Mouse (Mus musculus) forebrain, embryonic 14.5 days (tissue): ENCODE results near the gene Fsd2. TPM values are rescaled to one million over a fixed set of nuclear protein-coding genes. Genes with fewer than 3 reads are reported as not detected.

Experiments used
- ATAC-seq: fragments of 200-750 bp; cut with Nextera tagmentation; 2 replicates; pipeline ENCODE4 v1.8.0; 2017; ENCODE audit warnings: mild to moderate bottlenecking, moderate library complexity
- DNase-seq: peaks from one replicate; pipeline ENCODE4 v3.0.0-alpha.2; 2015; ENCODE audit warnings: low spot score
- H3K27ac ChIP-seq: fragments of 300-500 bp; sonication (generic); 2 replicates; pipeline ENCODE4 v1.5.1; 2014; ENCODE audit warnings: low read depth, mild to moderate bottlenecking, control low read depth, low read length, moderate library complexity
- H3K27me3 ChIP-seq: fragments of 300-500 bp; sonication (generic); replicated peaks from 2 replicates; pipeline ENCODE4 v1.6.1; 2014; ENCODE audit warnings: low read length, control low read depth, mixed read lengths; ENCODE audit not compliant: control insufficient read depth, insufficient read depth
- H3K36me3 ChIP-seq: fragments of 300-500 bp; sonication (generic); 2 replicates; pipeline ENCODE4 v1.6.1; 2014; ENCODE audit warnings: low read length, control low read depth; ENCODE audit not compliant: control insufficient read depth, insufficient read depth
- H3K4me1 ChIP-seq: fragments of 300-500 bp; sonication (generic); 2 replicates; pipeline ENCODE4 v1.6.1; 2014; ENCODE audit warnings: antibody characterized with exemption, low read length, control low read depth; ENCODE audit not compliant: control insufficient read depth, insufficient read depth
- H3K4me2 ChIP-seq: fragments of 300-500 bp; sonication (generic); 2 replicates; pipeline ENCODE4 v1.6.1; 2014; ENCODE audit warnings: mild to moderate bottlenecking, control low read depth, low read length
- H3K4me3 ChIP-seq: fragments of 300-500 bp; sonication (generic); 2 replicates; pipeline ENCODE4 v1.5.1; 2014; ENCODE audit warnings: low read depth, low read length, control low read depth
- H3K9ac ChIP-seq: fragments of 300-500 bp; sonication (generic); 2 replicates; pipeline ENCODE4 v1.6.1; 2014; ENCODE audit warnings: mild to moderate bottlenecking, low read length, control low read depth, moderate library complexity
- H3K9me3 ChIP-seq: fragments of 300-500 bp; sonication (generic); replicated peaks from 2 replicates; pipeline ENCODE4 v1.6.1; 2016; ENCODE audit warnings: low read length, control low read depth, mixed read lengths; ENCODE audit not compliant: control insufficient read depth
- WGBS: fragments of 180-500 bp; shearing (Covaris S2); extraction: QIAGEN DNeasy Blood & Tissue Kit; methylation state at CpG from one replicate; pipeline ENCODE4 v1.1.7; 2014; 5-methylcytosine and 5-hydroxymethylcytosine counted together
- polyA plus RNA-seq: library from polyadenylated mRNA; unstranded; fragments of >200 nt; fragmentation: Nextera tagmentation; extraction: Ambion mirVana; gene quantifications from 2 replicates; pipeline ENCODE4 v1.2.1, GENCODE M21; 2014

The Fsd2 gene
- polyA plus RNA-seq, 1 experiment from 2014 or later: 0.09 TPM

GRCm38 (mm10) chr7:81523008-81523662 is 43.6 kb downstream of the Fsd2 start:
- Histone ChIP-seq H3K9me3 (no peaks in the 10 kb centered on the region), H3K36me3 (peaks cover 7% of the 10 kb centered on the region; the same call in 1 of the 2 replicates), H3K27me3 (no peaks in the 10 kb centered on the region), H3K4me3 (peak overlapping the region; percentile 56), H3K4me2 (peak overlapping the region; percentile 83), H3K4me1 (peaks cover 14% of the 10 kb centered on the region), H3K27ac (peak overlapping the region; percentile 93), H3K9ac (peak overlapping the region; percentile 78)
- DNase-seq (peak; percentile 99), ATAC-seq (peak; percentile 99)
- WGBS: under 1% methylated on average over 31 of the region's 31 CpGs

GRCm38 (mm10) chr7:81516154-81517030 is 50.4 kb downstream of the Fsd2 start:
- Histone ChIP-seq H3K4me3 (no peak overlapping the region), H3K4me2 (no peak overlapping the region), H3K4me1 (no peaks in the 10 kb centered on the region), H3K27me3 (no peaks in the 10 kb centered on the region), H3K9me3 (no peaks in the 10 kb centered on the region), H3K9ac (no peak overlapping the region), H3K36me3 (no peaks in the 10 kb centered on the region), H3K27ac (no peak overlapping the region)
- DNase-seq (no peak), ATAC-seq (no peak)
- WGBS: 78% methylated on average over 6 of the region's 6 CpGs

- no peaks in the 10 kb centered on the region for H3K9me3 ChIP-seq
- H3K9ac ChIP-seq: no peak overlapping the region
- H3K36me3 ChIP-seq: no peaks in the 10 kb centered on the region
- no peak overlapping the region for H3K4me3 ChIP-seq
- H3K4me1 ChIP-seq: no peaks in the 10 kb centered on the region
- no peak overlapping the region for H3K4me2 ChIP-seq
- 63% methylated on average over 13 of the region's 13 CpGs for WGBS
- no peak for ATAC-seq
- no peak for DNase-seq
- no peaks in the 10 kb centered on the region for H3K27me3 ChIP-seq
- no peak overlapping the region for H3K27ac ChIP-seq
Measured at GRCm38 (mm10) chr7:81514906-81515590, 51.7 kb downstream of the Fsd2 start.

GRCm38 (mm10) chr7:81501050-81501449 is 65.7 kb downstream of the Fsd2 start:
- 89% methylated on average over 2 of the region's 2 CpGs for WGBS
- no peaks in the 10 kb centered on the region for H3K9me3 ChIP-seq
- no peaks in the 10 kb centered on the region for H3K36me3 ChIP-seq
- H3K4me1 ChIP-seq: no peaks in the 10 kb centered on the region
- no peak for ATAC-seq
- no peak overlapping the region for H3K4me2 ChIP-seq
- H3K9ac ChIP-seq: no peak overlapping the region
- no peak for DNase-seq
- H3K27me3 ChIP-seq: no peaks in the 10 kb centered on the region
- H3K27ac ChIP-seq: no peak overlapping the region
- no peak overlapping the region for H3K4me3 ChIP-seq

GRCm38 (mm10) chr7:81498181-81498580 is 68.6 kb downstream of the Fsd2 start, which contains the start of gene BC048679:
Gene BC048679 (minus strand): TSS chr7:81498281.
- Histone ChIP-seq H3K27ac (no peak within 1 kb of the TSS), H3K9ac (no peak within 1 kb of the TSS), H3K9me3 (no peaks in the 10 kb centered on the region), H3K4me3 (no peak within 1 kb of the TSS), H3K4me1 (no peaks in the 10 kb centered on the region), H3K27me3 (no peaks in the 10 kb centered on the region), H3K4me2 (no peak within 1 kb of the TSS), H3K36me3 (no peaks in the 10 kb centered on the region)
- 73% methylated on average over 7 of the region's 7 CpGs for WGBS
- DNase-seq: no peak
- ATAC-seq: no peak

- ATAC-seq (no peak), DNase-seq (no peak)
- H3K27ac ChIP-seq: no peak overlapping the region
- no peaks in the 10 kb centered on the region for H3K27me3 ChIP-seq
- H3K9ac ChIP-seq: no peak overlapping the region
- WGBS: 21% methylated on average over 6 of the region's 6 CpGs
- no peaks in the 10 kb centered on the region for H3K9me3 ChIP-seq
- H3K4me3 ChIP-seq: no peak overlapping the region
- H3K4me2 ChIP-seq: no peak overlapping the region
- H3K4me1 ChIP-seq: peaks cover 3% of the 10 kb centered on the region; the same call in 1 of the 2 replicates
- no peaks in the 10 kb centered on the region for H3K36me3 ChIP-seq
Measured at GRCm38 (mm10) chr7:81497171-81497570, 69.6 kb downstream of the Fsd2 start.

- Histone ChIP-seq H3K9me3 (no peaks in the 10 kb centered on the region), H3K27me3 (no peaks in the 10 kb centered on the region), H3K4me1 (peaks cover 12% of the 10 kb centered on the region), H3K4me2 (peak within 1 kb of the TSS; percentile 59), H3K36me3 (no peaks in the 10 kb centered on the region), H3K4me3 (peak within 1 kb of the TSS; percentile 63), H3K9ac (peak within 1 kb of the TSS; percentile 83), H3K27ac (peak within 1 kb of the TSS; percentile 94)
- DNase-seq (peak; percentile 80), ATAC-seq (peak; percentile 94)
- WGBS: under 1% methylated on average over 57 of the region's 57 CpGs
Measured at GRCm38 (mm10) chr7:81493331-81494021, 73.3 kb downstream of the Fsd2 start, which contains the start of gene Ap3b2. Gene Ap3b2 (minus strand): TSS chr7:81493925.

GRCm38 (mm10) chr7:81492628-81493027 is 74.1 kb downstream of the Fsd2 start:
- no peaks in the 10 kb centered on the region for H3K36me3 ChIP-seq
- peak overlapping the region; percentile 59 for H3K4me2 ChIP-seq
- ATAC-seq: no peak
- peak overlapping the region; percentile 63 for H3K4me3 ChIP-seq
- WGBS: 40% methylated on average over 9 of the region's 9 CpGs
- H3K27ac ChIP-seq: peak overlapping the region; percentile 94
- no peaks in the 10 kb centered on the region for H3K9me3 ChIP-seq
- no peak for DNase-seq
- H3K9ac ChIP-seq: peak overlapping the region; percentile 83
- H3K4me1 ChIP-seq: peaks cover 12% of the 10 kb centered on the region
- no peaks in the 10 kb centered on the region for H3K27me3 ChIP-seq
